Mouse (Mus musculus): ENCODE results near the gene Slc6a17. TPM values are rescaled to one million over a fixed set of nuclear protein-coding genes. Genes with fewer than 3 reads are reported as not detected.

Gene Slc6a17
- polyA plus RNA-seq (2014; fragmentation: Nextera tagmentation; extraction: Ambion mirVana): 2.0 and 3.3 TPM in 2 replicates

DNA sequence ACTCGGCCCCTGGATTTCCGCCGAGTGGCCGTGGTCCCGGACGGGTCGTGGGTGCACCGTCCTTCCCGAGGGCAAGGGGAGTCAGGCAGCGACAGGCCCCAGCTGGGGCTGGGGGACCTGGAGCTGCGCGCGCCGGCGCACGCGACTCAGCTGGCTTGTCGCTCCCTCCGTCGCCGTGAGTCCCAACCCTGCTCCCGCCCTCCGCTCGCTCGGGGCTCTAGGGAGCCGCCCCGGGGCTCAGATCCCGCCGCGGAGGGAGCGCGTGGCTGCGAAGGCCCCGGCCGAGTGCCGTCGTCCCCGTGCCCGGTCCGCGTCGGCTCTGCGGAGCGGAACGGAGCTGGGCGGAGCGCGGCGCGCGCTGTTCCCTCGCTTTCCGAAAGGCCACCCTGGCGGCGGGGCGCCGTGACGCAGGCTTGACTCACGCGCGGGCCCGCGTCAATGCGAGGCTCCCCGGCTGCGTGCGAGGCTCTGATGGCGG lies at the start of gene Slc6a17:
Slc6a17 (minus strand) TSS at position 388 of the 478 bp plus-strand sequence.
- no peak within 1 kb of the TSS for H3K27ac ChIP-seq (ENCODE audit: low read depth)
- ATAC-seq (replicated peaks; ENCODE audit: low FRiP score, low TSS enrichment, low read depth): peak; percentile 74
- H3K9ac ChIP-seq (ENCODE audit: low read length): peak within 1 kb of the TSS; percentile 45; the same call in 1 of the 2 replicates
- H3K9me3 ChIP-seq (ENCODE audit: control insufficient read depth, low read length): no peaks in the 10 kb centered on the region
- H3K36me3 ChIP-seq (ENCODE audit: control insufficient read depth, insufficient read depth, low read length): no peaks in the 10 kb centered on the region
- peak; percentile 82 for DNase-seq (ENCODE audit: low spot score)
- H3K4me1 ChIP-seq (replicated peaks; ENCODE audit: control insufficient read depth, insufficient read depth, low read length): peaks cover 4% of the 10 kb centered on the region; the same call in 1 of the 2 replicates
- H3K4me2 ChIP-seq (ENCODE audit: low read length): peak within 1 kb of the TSS; percentile 98
- under 1% methylated on average over 67 of the region's 68 CpGs for WGBS
- peaks cover 65% of the 10 kb centered on the region for H3K27me3 ChIP-seq (replicated peaks; ENCODE audit: control insufficient read depth, insufficient read depth, low read length)
- peak within 1 kb of the TSS; percentile 54 for H3K4me3 ChIP-seq (ENCODE audit: low read depth, low read length)

DNA sequence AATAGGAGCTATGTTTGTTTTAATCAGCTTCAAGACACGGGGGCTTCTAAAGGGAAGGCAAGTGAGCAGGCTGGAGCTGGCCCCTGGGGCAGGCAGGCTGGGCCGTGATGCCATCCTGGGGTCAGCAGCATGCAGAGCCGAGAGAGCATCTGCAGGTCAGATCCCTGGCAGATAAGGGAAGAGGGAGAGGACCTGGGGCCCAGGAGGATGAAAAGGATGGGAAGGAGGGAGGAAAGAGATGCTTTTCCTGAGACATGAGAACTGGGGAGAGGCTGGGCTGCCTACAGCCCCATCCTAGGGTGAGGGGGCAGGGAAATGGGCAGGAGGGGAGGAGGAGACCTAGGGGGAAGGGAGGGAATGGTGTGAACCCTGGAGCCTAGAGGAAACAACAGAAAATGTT lies 47.5 kb upstream of the Slc6a17 start:
- H3K27me3 ChIP-seq (replicated peaks; ENCODE audit: control insufficient read depth, insufficient read depth, low read length): peaks cover 13% of the 10 kb centered on the region; the same call in 1 of the 2 replicates
- no peaks in the 10 kb centered on the region for H3K9me3 ChIP-seq (ENCODE audit: control insufficient read depth, low read length)
- H3K36me3 ChIP-seq (ENCODE audit: control insufficient read depth, insufficient read depth, low read length): no peaks in the 10 kb centered on the region
- H3K27ac ChIP-seq (ENCODE audit: low read depth): no peak overlapping the region
- no peak for ATAC-seq (replicated peaks; ENCODE audit: low FRiP score, low TSS enrichment, low read depth)
- H3K4me2 ChIP-seq (ENCODE audit: low read length): no peak overlapping the region
- DNase-seq (ENCODE audit: low spot score): no peak
- no peaks in the 10 kb centered on the region for H3K4me1 ChIP-seq (replicated peaks; ENCODE audit: control insufficient read depth, insufficient read depth, low read length)
- WGBS: 18% methylated on average over 3 of the region's 3 CpGs
- no peak overlapping the region for H3K4me3 ChIP-seq (ENCODE audit: low read depth, low read length)
- no peak overlapping the region for H3K9ac ChIP-seq (ENCODE audit: low read length)

DNA sequence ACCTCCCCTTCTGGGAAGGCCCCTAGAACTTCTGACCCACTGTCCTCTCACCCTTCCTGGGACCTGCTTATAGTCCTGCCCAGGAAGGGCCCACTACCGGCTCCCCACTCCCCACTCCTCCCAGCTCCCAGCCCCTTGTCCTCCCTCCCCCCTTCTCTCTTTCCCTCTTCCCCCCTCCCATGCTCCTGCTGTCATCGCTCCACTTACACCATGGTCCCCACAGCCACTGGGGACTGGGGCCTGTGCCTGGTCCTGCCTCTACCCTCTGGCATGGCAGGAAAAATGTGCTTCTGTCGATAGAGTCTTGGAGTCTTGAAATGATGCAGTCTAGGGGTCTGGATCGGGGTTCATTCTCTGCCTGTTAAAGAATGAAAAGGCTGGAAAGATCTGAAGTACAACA lies 46.1 kb upstream of the Slc6a17 start:
- Histone ChIP-seq H3K4me2 (ENCODE audit: low read length) (no peak overlapping the region), H3K27ac (ENCODE audit: low read depth) (no peak overlapping the region), H3K9ac (ENCODE audit: low read length) (no peak overlapping the region), H3K4me1 (replicated peaks; ENCODE audit: control insufficient read depth, insufficient read depth, low read length) (no peaks in the 10 kb centered on the region), H3K4me3 (ENCODE audit: low read depth, low read length) (no peak overlapping the region), H3K27me3 (replicated peaks; ENCODE audit: control insufficient read depth, insufficient read depth, low read length) (peaks cover 13% of the 10 kb centered on the region; the same call in 1 of the 2 replicates), H3K36me3 (ENCODE audit: control insufficient read depth, insufficient read depth, low read length) (no peaks in the 10 kb centered on the region), H3K9me3 (ENCODE audit: control insufficient read depth, low read length) (no peaks in the 10 kb centered on the region)
- ATAC-seq (replicated peaks; ENCODE audit: low FRiP score, low TSS enrichment, low read depth): no peak
- WGBS: 37% methylated on average over 4 of the region's 4 CpGs
- DNase-seq (ENCODE audit: low spot score): no peak

DNA sequence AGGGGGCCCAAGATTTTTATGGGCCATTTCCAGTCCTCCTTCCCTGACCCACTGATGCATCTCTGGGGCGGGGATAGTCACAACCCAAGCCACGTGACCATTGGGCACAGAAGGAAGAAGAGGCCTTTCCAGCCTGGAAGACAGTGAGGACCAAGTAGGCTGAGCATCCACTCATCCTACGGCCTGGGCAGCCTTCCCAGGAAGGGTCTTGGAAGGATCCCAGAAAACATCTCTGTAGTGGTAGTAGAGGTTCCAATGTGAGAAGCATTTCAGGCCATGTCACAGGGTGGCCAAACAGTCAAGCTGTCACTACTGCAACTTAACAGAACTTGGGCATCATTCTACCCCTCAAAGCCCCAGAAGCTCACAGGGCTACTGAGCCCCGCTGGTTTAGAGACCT lies 44.8 kb upstream of the Slc6a17 start:
- no peak overlapping the region for H3K4me3 ChIP-seq (ENCODE audit: low read depth, low read length)
- 57% methylated on average over 4 of the region's 4 CpGs for whole genome bisulfite sequencing
- 0 out of 2 replicates have a peak, but pooled peaks cover 6% of the 10 kb centered on the region for H3K27me3 ChIP-seq (replicated peaks; ENCODE audit: control insufficient read depth, insufficient read depth, low read length)
- H3K27ac ChIP-seq (ENCODE audit: low read depth): no peak overlapping the region
- no peaks in the 10 kb centered on the region for H3K4me1 ChIP-seq (replicated peaks; ENCODE audit: control insufficient read depth, insufficient read depth, low read length)
- H3K9ac ChIP-seq (ENCODE audit: low read length): no peak overlapping the region
- DNase-seq (ENCODE audit: low spot score) (no peak), ATAC-seq (replicated peaks; ENCODE audit: low FRiP score, low TSS enrichment, low read depth) (no peak)
- no peak overlapping the region for H3K4me2 ChIP-seq (ENCODE audit: low read length)
- H3K36me3 ChIP-seq (ENCODE audit: control insufficient read depth, insufficient read depth, low read length): no peaks in the 10 kb centered on the region
- H3K9me3 ChIP-seq (ENCODE audit: control insufficient read depth, low read length): no peaks in the 10 kb centered on the region

GRCm38 (mm10) chr3:107562104-107562503 lies 44.3 kb upstream of the Slc6a17 start:
- Histone ChIP-seq H3K9ac (ENCODE audit: low read length) (no peak overlapping the region), H3K9me3 (ENCODE audit: control insufficient read depth, low read length) (no peaks in the 10 kb centered on the region), H3K4me3 (ENCODE audit: low read depth, low read length) (no peak overlapping the region), H3K27me3 (replicated peaks; ENCODE audit: control insufficient read depth, insufficient read depth, low read length) (0 out of 2 replicates have a peak, but pooled peaks cover 9% of the 10 kb centered on the region), H3K4me1 (replicated peaks; ENCODE audit: control insufficient read depth, insufficient read depth, low read length) (no peaks in the 10 kb centered on the region), H3K27ac (ENCODE audit: low read depth) (no peak overlapping the region), H3K36me3 (ENCODE audit: control insufficient read depth, insufficient read depth, low read length) (no peaks in the 10 kb centered on the region), H3K4me2 (ENCODE audit: low read length) (no peak overlapping the region)
- no peak for ATAC-seq (replicated peaks; ENCODE audit: low FRiP score, low TSS enrichment, low read depth)
- 46% methylated on average over 2 of the region's 2 CpGs for WGBS
- no peak for DNase-seq (ENCODE audit: low spot score)

DNA sequence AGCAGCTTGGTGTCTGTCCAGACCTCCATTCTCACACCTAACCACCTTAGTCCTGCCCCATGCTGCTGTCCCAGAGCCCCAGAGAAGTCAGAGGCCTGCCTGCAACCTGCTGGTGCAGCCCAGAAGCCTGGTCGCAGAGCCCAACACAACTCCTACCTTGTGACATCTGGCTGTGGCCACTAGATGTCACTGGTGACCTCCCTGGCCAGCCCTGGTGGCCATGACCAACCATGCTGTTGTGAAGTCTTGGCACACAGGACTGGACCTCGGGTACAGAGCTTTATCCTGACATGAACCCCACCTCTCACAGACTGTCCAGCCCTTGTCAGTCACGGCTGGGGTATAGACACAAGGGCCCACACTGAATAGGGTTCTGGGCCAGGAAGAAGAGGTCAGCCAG lies 41.4 kb upstream of the Slc6a17 start:
- no peaks in the 10 kb centered on the region for H3K9me3 ChIP-seq (ENCODE audit: control insufficient read depth, low read length)
- DNase-seq (ENCODE audit: low spot score) (peak; percentile 70), ATAC-seq (replicated peaks; ENCODE audit: low FRiP score, low TSS enrichment, low read depth) (peak; percentile 67)
- no peak overlapping the region for H3K4me3 ChIP-seq (ENCODE audit: low read depth, low read length)
- H3K9ac ChIP-seq (ENCODE audit: low read length): no peak overlapping the region
- H3K4me2 ChIP-seq (ENCODE audit: low read length): no peak overlapping the region
- H3K27me3 ChIP-seq (replicated peaks; ENCODE audit: control insufficient read depth, insufficient read depth, low read length): peaks cover 8% of the 10 kb centered on the region; the same call in 1 of the 2 replicates
- no peaks in the 10 kb centered on the region for H3K4me1 ChIP-seq (replicated peaks; ENCODE audit: control insufficient read depth, insufficient read depth, low read length)
- H3K27ac ChIP-seq (ENCODE audit: low read depth): no peak overlapping the region
- no peaks in the 10 kb centered on the region for H3K36me3 ChIP-seq (ENCODE audit: control insufficient read depth, insufficient read depth, low read length)
- 10% methylated on average over 3 of the region's 3 CpGs for WGBS

DNA sequence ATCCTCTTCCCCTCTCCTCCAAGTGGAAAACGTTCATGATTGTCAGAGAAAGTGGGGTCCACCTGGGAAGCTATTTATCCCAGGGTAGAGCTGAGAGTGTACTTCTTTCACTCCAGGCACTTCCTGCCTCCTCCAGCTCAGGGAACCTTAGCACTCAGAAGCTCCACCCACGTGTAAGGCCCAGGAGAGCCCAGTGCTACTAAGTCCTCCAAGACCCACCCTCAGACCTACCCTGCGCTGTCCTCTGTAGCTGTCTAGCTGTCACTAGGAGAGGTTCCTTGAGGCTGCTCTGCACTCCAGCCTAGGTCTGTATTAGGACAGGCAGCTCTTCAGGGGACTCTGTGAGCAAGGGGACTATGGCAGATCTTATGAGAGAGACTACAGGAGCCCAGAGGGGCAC lies 40.9 kb upstream of the Slc6a17 start:
- Histone ChIP-seq H3K4me2 (ENCODE audit: low read length) (no peak overlapping the region), H3K9ac (ENCODE audit: low read length) (no peak overlapping the region), H3K27me3 (replicated peaks; ENCODE audit: control insufficient read depth, insufficient read depth, low read length) (peaks cover 8% of the 10 kb centered on the region; the same call in 1 of the 2 replicates), H3K4me1 (replicated peaks; ENCODE audit: control insufficient read depth, insufficient read depth, low read length) (no peaks in the 10 kb centered on the region), H3K4me3 (ENCODE audit: low read depth, low read length) (no peak overlapping the region), H3K27ac (ENCODE audit: low read depth) (no peak overlapping the region), H3K9me3 (ENCODE audit: control insufficient read depth, low read length) (no peaks in the 10 kb centered on the region), H3K36me3 (ENCODE audit: control insufficient read depth, insufficient read depth, low read length) (no peaks in the 10 kb centered on the region)
- DNase-seq (ENCODE audit: low spot score): no peak
- WGBS: 20% methylated on average over 3 of the region's 3 CpGs
- no peak; the same call in 1 of the 2 replicates for ATAC-seq (replicated peaks; ENCODE audit: low FRiP score, low TSS enrichment, low read depth)

DNA sequence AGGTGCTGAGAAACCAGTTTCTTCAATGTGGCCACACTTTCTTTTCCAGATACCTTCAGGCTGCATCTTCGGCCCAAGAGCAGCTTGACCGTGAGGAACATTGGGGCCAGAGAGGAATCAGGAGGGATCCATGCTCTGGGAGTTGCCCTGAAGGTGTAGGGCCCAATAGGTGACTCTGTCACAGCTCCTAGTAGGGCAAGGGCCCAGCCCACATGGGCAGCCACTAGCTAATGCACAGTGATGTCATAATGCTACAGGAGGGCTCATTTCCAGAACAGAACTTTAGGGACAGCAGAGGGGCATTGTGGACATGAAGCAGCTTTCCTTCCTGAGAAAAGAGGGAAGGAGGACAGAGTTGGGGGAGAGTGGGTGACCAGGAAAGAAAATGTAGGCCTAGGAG lies 37.0 kb upstream of the Slc6a17 start, which contains the start of gene Ubl4b:
Ubl4b (minus strand) TSS at position 232 of the 400 bp plus-strand sequence.
- 85% methylated on average over 2 of the region's 2 CpGs for WGBS
- no peak within 1 kb of the TSS for H3K4me3 ChIP-seq (ENCODE audit: low read depth, low read length)
- no peak within 1 kb of the TSS for H3K4me2 ChIP-seq (ENCODE audit: low read length)
- no peak within 1 kb of the TSS for H3K27ac ChIP-seq (ENCODE audit: low read depth)
- no peaks in the 10 kb centered on the region for H3K4me1 ChIP-seq (replicated peaks; ENCODE audit: control insufficient read depth, insufficient read depth, low read length)
- no peaks in the 10 kb centered on the region for H3K36me3 ChIP-seq (ENCODE audit: control insufficient read depth, insufficient read depth, low read length)
- no peak for ATAC-seq (replicated peaks; ENCODE audit: low FRiP score, low TSS enrichment, low read depth)
- no peak within 1 kb of the TSS for H3K9ac ChIP-seq (ENCODE audit: low read length)
- H3K9me3 ChIP-seq (ENCODE audit: control insufficient read depth, low read length): no peaks in the 10 kb centered on the region
- no peak for DNase-seq (ENCODE audit: low spot score)
- H3K27me3 ChIP-seq (replicated peaks; ENCODE audit: control insufficient read depth, insufficient read depth, low read length): peaks cover 17% of the 10 kb centered on the region

DNA sequence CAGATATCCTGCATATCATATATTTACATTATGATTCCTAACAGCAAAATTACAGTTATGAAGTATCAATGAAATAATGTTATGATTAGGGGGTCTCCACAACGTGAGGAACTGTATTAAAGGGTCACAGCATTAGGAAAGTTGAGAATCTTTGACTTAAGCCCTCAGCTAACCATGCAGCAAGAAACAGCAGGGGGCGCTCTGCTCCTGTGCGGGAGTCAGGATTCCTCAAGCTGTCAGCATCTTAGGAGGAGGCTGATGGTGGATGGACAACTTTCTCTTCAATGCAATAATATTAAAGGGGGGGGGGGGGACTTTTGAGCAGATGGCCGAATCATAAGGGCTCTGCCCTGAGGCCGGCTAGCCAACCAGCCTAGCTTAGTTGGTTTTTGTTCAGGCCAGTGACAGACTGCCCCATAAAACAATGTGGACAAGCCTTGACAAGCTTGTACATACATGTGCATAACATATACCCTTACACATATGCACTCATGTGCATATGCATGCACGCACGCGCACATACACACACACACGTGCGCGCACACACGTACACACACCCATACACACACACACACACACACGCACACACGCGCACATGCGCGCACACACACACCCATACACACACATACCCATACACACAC lies 32.7 kb upstream of the Slc6a17 start:
- no peaks in the 10 kb centered on the region for H3K4me1 ChIP-seq (replicated peaks; ENCODE audit: control insufficient read depth, insufficient read depth, low read length)
- H3K9ac ChIP-seq (ENCODE audit: low read length): no peak overlapping the region
- WGBS: 69% methylated on average over 17 of the region's 17 CpGs
- ATAC-seq (replicated peaks; ENCODE audit: low FRiP score, low TSS enrichment, low read depth) (no peak), DNase-seq (ENCODE audit: low spot score) (peak; percentile 86)
- no peak overlapping the region for H3K4me3 ChIP-seq (ENCODE audit: low read depth, low read length)
- H3K27ac ChIP-seq (ENCODE audit: low read depth): no peak overlapping the region
- H3K36me3 ChIP-seq (ENCODE audit: control insufficient read depth, insufficient read depth, low read length): no peaks in the 10 kb centered on the region
- no peak overlapping the region for H3K4me2 ChIP-seq (ENCODE audit: low read length)
- no peaks in the 10 kb centered on the region for H3K9me3 ChIP-seq (ENCODE audit: control insufficient read depth, low read length)
- peaks cover 22% of the 10 kb centered on the region for H3K27me3 ChIP-seq (replicated peaks; ENCODE audit: control insufficient read depth, insufficient read depth, low read length)

Data from intestine, embryonic 14.5 days (tissue).